ENCODE assay signal across 8 mouse cellular contexts in genomic region chr14:58072771-58073501, GRCm38 (mm10). TPM values are rescaled to one million over a fixed set of nuclear protein-coding genes. Genes with fewer than 3 reads are reported as not detected.
DNase-seq lines count a peak whose midpoint lies in the region; ATAC-seq lines count a peak whose summit lies in the region.

No protein-coding gene starts in this region.

- ATAC-seq in frontal cortex, adult (ENCODE audit: low TSS enrichment): no peak
- no peak for ATAC-seq in embryonic facial prominence, embryonic 12.5 days (ENCODE audit: insufficient number of reproducible peaks, insufficient read depth, low FRiP score, low TSS enrichment)
- ATAC-seq in limb, embryonic 11.5 days (ENCODE audit: insufficient number of reproducible peaks, low FRiP score, low TSS enrichment, low read depth): no peak
- ATAC-seq in neural tube, embryonic 15.5 days (ENCODE audit: low FRiP score): no peak

- H3K4me3 ChIP-seq in embryonic facial prominence, embryonic 12.5 days: peak overlapping the region; percentile 49
- H3K4me3 ChIP-seq in limb, embryonic 11.5 days (ENCODE audit: low read depth, low read length): peak overlapping the region; percentile 49
- H3K4me3 ChIP-seq in neural tube, embryonic 15.5 days (replicated peaks): peak overlapping the region; percentile 64

- no peaks in the 10 kb centered on the region for H3K36me3 ChIP-seq in embryonic facial prominence, embryonic 12.5 days
- no peaks in the 10 kb centered on the region for H3K36me3 ChIP-seq in limb, embryonic 11.5 days (ENCODE audit: control insufficient read depth, insufficient read depth, low read length)
- H3K36me3 ChIP-seq in neural tube, embryonic 15.5 days: no peaks in the 10 kb centered on the region

- H3K9ac ChIP-seq in embryonic facial prominence, embryonic 12.5 days: peak overlapping the region; percentile 19; the same call in 1 of the 2 replicates
- no peak overlapping the region; the same call in 1 of the 2 replicates for H3K9ac ChIP-seq in limb, embryonic 11.5 days (ENCODE audit: low read length)
- H3K9ac ChIP-seq in neural tube, embryonic 15.5 days (replicated peaks): peak overlapping the region; percentile 62

- WGBS in embryonic facial prominence, embryonic 12.5 days: 1% methylated on average over 29 of the region's 29 CpGs
- WGBS in limb, embryonic 11.5 days: under 1% methylated on average over 29 of the region's 29 CpGs
- under 1% methylated on average over 29 of the region's 29 CpGs for WGBS in neural tube, embryonic 15.5 days

- H3K27ac ChIP-seq in embryonic facial prominence, embryonic 12.5 days: no peak overlapping the region
- H3K27ac ChIP-seq in limb, embryonic 11.5 days (replicated peaks; ENCODE audit: low read depth, low read length): no peak overlapping the region
- H3K27ac ChIP-seq in neural tube, embryonic 15.5 days (replicated peaks): 0 out of 2 replicates have a peak overlapping the region, but pooled peaks have one; percentile 75

- peak overlapping the region; percentile 93 for H3K4me2 ChIP-seq in embryonic facial prominence, embryonic 12.5 days (replicated peaks)
- peak overlapping the region; percentile 95 for H3K4me2 ChIP-seq in limb, embryonic 11.5 days (ENCODE audit: low read depth, severe bottlenecking)
- H3K4me2 ChIP-seq in neural tube, embryonic 15.5 days: peak overlapping the region; percentile 85

- peaks cover 74% of the 10 kb centered on the region for H3K27me3 ChIP-seq in embryonic facial prominence, embryonic 12.5 days
- H3K27me3 ChIP-seq in limb, embryonic 11.5 days (ENCODE audit: control insufficient read depth, insufficient read depth, low read length): peaks cover 44% of the 10 kb centered on the region
- H3K27me3 ChIP-seq in neural tube, embryonic 15.5 days (replicated peaks): peaks cover 27% of the 10 kb centered on the region

- DNase-seq in frontal cortex, postnatal 36 days (ENCODE audit: low spot score in 2 of 2): peak; percentile 24 to 34
- peak; percentile 15 for DNase-seq in ES-CJ7 (ENCODE audit: low read depth, low spot score)
- DNase-seq in heart, postnatal 4 days: peak; percentile 29
- DNase-seq in limb, embryonic 11.5 days (ENCODE audit: low spot score): peak; percentile 45
- no peak for DNase-seq in spleen, postnatal 36 days (ENCODE audit: low spot score in 2 of 2)

- no peaks in the 10 kb centered on the region for H3K9me3 ChIP-seq in embryonic facial prominence, embryonic 12.5 days
- no peaks in the 10 kb centered on the region for H3K9me3 ChIP-seq in limb, embryonic 11.5 days (ENCODE audit: control insufficient read depth, low read length)
- no peaks in the 10 kb centered on the region for H3K9me3 ChIP-seq in neural tube, embryonic 15.5 days (replicated peaks)

- H3K4me1 ChIP-seq in embryonic facial prominence, embryonic 12.5 days: peaks cover 39% of the 10 kb centered on the region
- H3K4me1 ChIP-seq in limb, embryonic 11.5 days (ENCODE audit: control insufficient read depth, insufficient read depth, low read length): peaks cover 18% of the 10 kb centered on the region
- H3K4me1 ChIP-seq in neural tube, embryonic 15.5 days: peaks cover 70% of the 10 kb centered on the region

RNA-seq across cellular contexts. Expression of gene Fgf9, which starts 2.6 kb away (rescaled TPM):
- 10.5 and 11.8 TPM in 2 replicates for polyA plus RNA-seq in embryonic facial prominence, embryonic 12.5 days (2016; fragmentation: Nextera tagmentation; extraction: Ambion mirVana)
- total RNA-seq in heart, postnatal 4 days (2021): 1 to 10 TPM; 7.7 to 8.3 TPM
- polyA plus RNA-seq in limb, embryonic 11.5 days (2014; fragmentation: Nextera tagmentation; extraction: Ambion mirVana): 9.4 and 11.6 TPM in 2 replicates
- 24.9 and 25.9 TPM in 2 replicates for polyA plus RNA-seq in neural tube, embryonic 15.5 days (2015; fragmentation: Nextera tagmentation; extraction: Ambion mirVana)

Comparison
In these comparisons a context has a peak if more than half of its experiments do, and no peak if none do; other contexts are left out.
1. DNase-seq: peak in frontal cortex, postnatal 36 days (2 of 2), ES-CJ7 (single experiment), heart, postnatal 4 days (single experiment) and limb, embryonic 11.5 days (single experiment); none in spleen, postnatal 36 days (0 of 2).
2. Peak in every context shown above with its lines, with median percentiles within 50 percentile points of each other: H3K4me2 ChIP-seq and H3K4me3 ChIP-seq.